Mouse (Mus musculus) layer of hippocampus, postnatal 25 days (tissue): ENCODE results near the gene Cldn15. TPM values are rescaled to one million over a fixed set of nuclear protein-coding genes. Genes with fewer than 3 reads are reported as not detected.

ENCODE experiments used
- DNase-seq, 2 experiments: peaks; one replicate each; pipeline ENCODE4 v3.0.0; 2022; ENCODE audit warnings: mixed read lengths in 2 of 2, low spot score in 1 of 2; ENCODE audit errors: extremely low spot score in 1 of 2
- total RNA-seq, 2 experiments: library from RNA; stranded (reverse); gene quantifications; 2 replicates each; pipeline ENCODE4 v1.2.3; 2021

Cldn15 gene
- total RNA-seq, 2 experiments from 2014 or later, result 0.15 to 0.26 TPM

DNA sequence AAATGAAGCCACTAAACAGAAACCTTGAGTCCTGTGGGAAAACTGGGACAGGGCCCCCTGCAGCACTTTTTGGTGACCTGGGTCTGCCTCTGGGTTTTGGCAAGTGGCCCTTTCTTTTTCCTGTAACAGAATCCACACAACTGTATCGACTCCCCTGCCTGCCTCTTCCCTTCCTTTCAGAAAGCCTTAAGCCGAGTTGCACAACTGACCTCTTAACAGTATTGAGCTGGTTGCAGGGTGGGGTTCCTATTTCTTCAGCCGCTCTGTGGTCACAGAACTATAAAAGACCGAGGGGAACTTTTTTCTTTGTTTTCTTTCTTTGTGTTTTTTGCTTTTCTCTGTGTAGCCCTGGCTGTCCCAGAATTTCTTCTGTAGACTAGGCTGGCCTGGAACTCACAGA, 11.4 kb downstream of the Cldn15 start:
- no peak for DNase-seq

DNA sequence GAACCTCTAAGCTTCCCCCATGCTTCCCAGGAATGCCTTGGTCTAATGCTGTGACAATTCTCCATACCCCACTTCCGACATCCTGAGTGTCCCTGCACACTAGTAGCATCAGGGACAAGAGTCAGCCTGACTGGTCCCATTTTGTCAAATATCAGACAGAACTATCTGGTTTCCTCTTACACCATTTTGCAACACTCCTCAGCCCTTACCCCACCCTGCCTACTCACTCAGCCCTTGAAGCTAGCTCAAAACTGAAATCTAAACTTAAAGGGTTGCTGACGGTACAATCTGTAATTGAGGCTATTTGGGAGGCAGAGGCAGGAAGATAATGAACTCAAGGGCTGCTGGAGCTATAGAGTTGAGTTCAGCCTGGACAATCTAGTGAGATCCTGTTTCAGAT, 13.3 kb downstream of the Cldn15 start:
- DNase-seq, result no peak

DNA sequence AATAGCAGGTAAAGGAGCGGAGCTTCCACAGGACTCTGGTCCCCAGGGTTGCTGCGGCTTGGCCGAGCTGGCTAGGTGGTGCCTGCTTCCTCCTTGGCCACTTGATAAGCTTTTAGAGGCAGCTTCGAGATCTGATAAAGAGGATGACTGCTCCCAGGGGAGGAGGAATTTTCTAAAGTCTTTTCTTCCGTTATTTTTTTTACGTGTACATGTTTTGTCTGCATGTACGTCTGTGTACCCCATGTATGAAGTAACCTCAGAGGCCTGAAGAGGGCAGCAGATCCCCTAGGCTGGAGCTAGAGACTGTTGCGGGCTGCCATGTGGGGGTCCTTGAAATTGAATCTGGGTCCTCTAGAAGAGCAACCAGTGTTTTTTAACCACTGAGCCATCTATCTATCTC, 14.6 kb downstream of the Cldn15 start:
- DNase-seq, result no peak

DNA sequence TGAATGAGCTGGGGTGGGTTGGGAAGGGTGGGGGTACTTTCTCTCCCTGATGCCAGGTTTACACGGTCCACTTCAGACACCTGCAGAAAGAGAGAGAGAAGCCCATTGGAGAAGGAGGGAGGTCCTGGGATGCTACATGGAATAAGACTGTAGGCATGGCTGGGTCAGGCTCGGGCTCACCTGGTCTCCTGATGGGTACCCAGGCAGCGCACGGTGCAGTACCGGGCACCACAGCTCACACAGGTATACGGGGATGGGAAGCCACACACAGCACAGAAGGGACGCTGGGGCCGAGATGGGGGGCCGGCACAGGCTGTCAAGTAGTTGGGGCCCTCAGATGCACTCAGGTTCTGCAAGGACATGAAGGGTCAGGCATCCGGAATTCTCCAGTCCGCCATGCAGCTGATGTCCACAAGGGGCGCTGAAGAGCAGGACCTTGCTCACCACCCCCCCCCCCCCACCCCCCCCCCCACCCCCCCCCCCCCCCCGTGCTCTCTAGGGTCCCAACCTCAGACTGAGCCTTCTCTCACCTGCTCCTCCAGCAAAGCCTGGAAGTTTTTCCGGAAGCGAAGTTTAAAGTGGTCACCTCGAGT, 16.0 kb downstream of the Cldn15 start:
- peak in 1 of 2 experiments; percentile 69 for DNase-seq

DNA sequence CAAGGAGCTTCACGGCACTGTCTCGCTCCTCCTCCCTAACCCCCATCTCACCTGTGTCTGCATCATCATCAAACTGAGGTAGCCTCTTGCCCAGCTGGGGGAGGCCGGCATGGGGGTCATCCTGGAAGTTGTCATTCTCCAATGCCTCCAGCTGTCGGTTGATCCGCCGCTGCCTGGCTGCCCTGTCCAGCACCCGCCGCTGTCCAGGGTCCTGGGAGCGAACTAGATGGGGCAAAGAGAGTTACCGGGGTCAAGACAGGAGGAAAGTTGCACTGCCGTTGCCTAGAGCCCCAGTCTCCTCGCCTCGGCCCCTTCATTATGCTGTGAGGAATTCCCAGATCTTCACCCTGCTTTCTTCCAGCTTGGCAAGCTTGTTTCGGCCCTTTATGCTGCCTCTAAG, 18.4 kb downstream of the Cldn15 start:
- DNase-seq, result no peak

DNA sequence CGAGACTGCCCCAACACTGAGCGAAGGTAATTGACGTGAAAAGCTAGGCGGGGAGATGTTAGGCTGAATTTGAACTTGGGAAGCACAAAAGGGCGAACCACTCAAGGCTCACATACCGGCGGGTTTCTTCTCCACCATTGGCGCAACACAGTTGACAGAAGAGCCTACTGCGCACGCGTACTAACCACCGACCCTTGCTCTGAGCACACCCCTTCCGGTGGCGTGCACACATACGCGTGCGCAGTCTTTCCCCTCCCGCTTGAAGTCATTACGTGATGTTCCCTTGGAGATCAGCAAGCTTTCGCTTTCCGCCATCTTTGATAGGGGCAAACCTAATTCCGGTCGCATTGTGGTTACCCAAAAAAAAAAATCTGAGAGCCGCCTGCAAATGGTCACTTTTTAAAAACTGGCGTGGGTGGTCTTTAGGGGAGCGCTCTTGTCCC, 20.3 kb downstream of the Cldn15 start, which contains the start of gene Plod3:
Gene Plod3 (plus strand): TSS at position 325 of the 443 bp plus-strand sequence.
- DNase-seq, result peak; percentile 78 to 91

DNA sequence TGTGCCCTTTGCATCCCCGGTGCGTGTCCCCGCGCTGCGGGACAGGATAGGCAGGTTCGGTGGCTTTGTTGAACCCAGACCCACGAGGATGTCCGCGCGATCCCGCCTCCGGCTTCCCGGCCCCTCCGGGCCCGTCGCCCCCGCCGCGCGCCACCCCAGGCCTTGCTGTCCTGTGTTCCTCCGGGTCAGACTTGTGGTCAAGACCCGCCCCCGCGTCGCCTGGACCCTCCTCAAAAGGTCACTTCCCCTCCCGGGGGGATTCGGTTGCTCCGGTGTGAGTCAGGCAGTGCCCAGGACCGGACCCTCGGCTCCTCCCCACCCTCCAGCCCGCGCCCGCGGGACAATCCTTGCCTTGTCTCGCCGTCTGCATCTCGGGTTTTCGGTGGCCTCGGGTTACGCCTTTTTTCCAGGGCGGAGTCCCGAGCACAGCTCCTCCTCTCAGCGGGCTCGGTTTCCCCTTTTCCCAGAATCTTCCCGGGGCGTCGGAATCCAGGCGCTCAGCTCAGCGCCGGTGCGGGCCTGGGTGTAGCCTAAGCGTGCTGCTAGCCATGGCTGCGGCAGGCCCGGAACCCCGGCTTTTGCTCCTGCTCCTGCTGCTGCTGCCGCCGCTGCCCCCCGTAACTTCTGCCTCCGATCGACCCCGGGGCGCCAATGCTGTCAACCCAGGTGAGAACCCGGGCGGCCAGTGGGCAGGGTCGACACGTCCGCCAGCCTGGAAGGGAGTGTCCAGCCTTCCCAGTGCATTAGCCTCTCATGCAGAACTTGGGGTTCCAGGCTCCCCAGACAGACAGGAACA, 20.9 kb downstream of the Cldn15 start:
- DNase-seq, result peak; percentile 63 to 79

DNA sequence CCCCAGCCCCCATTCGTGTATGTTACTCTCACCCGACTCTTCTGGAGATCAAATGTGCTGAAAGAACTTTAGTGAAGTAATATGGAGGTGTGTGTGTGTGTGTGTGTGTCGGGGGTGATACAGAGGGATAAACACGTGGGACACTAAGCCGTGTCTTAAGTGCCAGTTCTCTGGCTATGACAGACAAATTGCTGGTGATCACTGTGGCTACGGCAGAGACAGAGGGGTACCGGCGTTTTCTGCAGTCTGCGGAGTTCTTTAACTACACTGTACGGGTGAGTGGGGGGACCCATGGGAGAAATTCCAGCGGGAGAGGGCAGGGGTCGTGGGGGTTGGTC, 21.5 kb downstream of the Cldn15 start, which contains the start of gene Znhit1:
Gene Znhit1 (minus strand): TSS at position 88 of the 338 bp plus-strand sequence.
- no peak for DNase-seq

DNA sequence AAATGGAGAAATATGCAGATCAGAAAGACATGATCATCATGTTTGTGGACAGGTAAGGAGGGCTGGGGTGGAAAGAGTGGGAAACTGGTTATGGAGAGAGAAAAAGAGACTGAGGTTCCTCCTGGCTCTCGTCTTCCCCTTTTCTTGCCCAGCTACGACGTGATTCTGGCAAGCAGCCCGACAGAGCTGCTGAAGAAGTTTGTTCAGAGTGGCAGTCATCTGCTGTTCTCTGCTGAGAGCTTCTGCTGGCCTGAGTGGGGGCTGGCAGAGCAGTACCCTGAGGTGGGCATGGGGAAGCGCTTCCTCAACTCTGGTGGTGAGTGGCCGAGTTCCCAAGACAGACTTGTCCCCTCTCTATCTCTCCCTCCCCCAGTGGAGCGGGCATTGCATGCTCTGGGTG, 22.0 kb downstream of the Cldn15 start:
- peak in 1 of 2 experiments; percentile 44 for DNase-seq

DNA sequence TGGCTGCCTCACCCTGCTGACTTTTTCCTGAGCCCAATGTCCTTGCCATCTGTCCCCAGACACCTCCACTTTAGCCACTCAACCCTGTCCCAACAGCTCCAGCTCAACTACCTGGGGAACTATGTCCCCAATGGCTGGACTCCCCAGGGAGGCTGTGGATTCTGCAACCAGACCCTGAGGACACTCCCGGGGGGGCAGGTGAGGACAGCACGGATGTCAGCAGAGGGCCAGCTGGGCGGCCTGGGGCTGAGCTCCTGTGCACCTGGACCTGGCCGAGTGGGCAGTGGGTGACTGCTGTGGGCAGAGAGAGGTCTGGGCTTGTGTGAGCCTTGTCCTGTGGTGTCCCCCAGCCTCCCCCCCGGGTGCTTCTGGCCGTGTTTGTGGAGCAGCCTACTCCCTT, 23.4 kb downstream of the Cldn15 start:
- DNase-seq, result no peak

DNA sequence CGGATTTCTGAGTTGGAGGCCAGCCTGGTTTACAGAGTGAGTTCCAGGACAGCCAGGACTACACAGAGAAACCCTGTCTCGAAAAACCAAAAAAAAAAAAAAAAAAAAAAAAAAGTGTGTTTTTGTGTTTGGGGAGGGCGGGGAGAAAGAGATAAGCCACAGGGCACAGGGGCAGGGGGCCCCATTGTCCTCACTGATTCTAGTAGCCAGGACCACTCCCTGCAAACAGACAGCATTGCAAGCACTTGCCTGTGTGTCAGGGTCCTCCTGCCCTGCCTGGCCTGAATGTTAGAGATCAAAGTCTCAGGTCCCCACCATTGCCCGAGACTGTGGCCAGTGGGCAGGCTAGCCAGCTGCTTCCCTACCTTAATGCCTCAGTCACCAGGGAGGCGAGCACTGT, 33.0 kb downstream of the Cldn15 start:
- no peak for DNase-seq

DNA sequence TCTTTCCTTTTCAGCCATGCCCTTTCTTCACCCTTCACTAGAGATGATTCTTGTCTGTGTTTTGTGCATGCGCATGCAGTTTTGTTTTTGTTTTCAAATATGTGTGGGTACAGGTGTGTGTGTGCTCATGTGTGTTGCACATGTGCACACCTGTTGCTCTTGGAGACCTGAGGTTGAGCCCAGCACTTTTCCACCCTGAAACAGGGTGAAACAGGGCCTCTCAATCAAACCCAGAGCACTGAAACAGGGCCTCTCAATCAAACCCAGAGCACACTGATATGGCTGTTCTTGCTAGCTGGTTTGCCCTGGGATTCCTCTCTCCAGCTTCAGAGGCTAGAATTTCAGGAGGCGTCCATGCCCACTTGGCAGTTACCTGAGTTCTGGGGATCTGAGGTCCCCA, 34.2 kb downstream of the Cldn15 start:
- no peak for DNase-seq

DNA sequence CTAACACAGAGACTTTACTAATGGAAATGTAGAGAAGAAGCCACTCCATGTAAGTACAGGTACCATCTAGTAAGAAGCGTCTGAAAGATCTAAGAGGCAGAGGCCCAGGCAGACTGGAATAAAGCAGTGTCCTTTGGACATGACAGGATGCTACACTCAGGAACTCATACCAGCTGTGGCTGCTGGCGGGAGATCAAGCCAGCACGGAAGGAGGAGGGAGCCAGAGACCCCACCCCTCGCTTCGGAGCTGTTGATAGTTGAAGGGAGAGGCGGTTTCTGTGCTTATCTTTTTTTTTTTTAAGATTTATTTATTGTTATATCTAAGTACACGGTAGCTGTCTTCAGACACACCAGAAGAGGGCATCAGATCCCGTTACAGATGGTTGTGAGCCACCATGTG, 40.9 kb downstream of the Cldn15 start:
- no peak for DNase-seq

DNA sequence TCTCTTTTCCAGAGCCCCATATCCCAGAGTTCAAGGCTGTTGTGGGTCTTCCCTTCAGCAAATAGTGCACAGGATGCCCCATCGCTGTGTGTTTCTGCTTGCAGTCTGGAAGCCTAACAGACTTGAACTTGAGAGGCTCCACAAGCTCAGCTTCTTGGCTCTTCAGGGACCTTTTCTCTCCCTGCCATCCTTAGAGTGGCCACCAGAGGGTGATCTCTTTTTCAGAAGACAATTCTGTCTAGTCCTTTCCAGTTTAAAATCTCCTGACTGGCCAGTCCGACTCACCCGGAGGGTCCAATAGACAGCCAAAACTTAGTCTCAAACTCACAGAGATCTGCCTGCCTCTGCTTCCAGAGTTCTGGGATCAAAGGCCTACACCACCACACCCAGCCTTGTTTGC, 43.6 kb downstream of the Cldn15 start:
- peak in 1 of 2 experiments; percentile 62 for DNase-seq

DNA sequence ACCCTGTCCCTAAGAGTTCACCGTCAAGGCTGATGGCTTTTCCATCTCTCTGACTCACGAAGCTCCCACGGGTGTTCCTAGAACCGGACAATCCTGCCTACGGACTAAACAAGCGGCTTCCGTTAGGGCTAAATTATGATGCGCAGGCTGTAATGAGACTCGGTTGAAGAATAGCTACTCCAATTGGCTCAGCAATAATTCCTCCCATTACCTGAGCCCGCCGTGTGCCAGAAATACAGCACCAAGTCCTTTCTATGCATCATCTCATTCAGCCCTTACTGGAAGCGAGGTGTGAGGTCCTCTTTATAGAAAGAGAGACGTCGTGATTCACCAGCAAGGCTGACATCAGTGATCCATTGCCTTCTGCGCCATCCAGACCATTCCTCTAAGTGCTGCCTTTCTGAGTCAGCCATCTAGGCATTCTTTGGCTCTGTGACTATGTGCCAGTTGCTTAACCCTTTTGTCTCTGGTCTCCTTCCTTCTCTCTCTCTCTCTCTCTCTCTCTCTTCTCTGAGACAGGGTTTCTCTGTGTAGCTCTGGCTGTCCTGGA, 46.1 kb downstream of the Cldn15 start:
- DNase-seq, result no peak

DNA sequence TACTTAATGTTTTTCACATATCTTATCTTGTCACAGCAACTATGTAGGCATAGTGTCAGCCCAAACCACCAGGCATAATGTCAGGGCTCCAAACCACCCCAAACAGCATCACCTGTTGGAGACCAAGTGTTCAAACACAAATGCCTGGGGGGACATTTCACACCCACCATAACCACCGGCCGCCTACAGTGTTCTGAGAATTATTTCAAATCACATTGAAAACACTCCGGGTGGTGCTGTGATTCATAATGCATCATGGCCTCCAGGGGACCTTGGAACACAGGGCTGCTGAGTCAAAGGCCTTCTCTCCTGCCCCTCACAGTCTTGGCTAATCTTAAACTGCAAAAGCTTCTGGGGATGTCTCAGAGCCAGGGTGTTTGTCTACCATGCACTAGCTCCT, 49.5 kb downstream of the Cldn15 start:
- no peak for DNase-seq

DNA sequence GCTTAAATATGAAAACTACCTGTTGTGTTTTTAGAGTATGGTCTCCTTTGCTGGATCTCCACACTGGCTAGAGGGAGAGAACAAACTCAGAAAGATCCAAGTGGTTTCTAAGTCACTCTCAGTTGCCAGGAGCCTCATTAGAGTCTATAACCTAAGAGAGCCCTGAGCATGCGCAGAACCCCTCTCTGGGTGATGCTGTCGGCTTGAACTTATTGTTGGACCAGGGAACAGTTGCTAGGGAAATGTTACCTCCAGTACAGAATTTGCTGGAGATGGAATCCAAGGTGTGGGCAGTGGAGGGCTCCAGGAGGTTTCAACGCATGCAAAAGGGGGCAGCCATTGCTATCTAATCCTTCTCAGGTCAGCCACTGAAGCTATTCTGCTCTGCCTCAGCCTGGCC, 57.9 kb downstream of the Cldn15 start:
- no peak for DNase-seq

DNA sequence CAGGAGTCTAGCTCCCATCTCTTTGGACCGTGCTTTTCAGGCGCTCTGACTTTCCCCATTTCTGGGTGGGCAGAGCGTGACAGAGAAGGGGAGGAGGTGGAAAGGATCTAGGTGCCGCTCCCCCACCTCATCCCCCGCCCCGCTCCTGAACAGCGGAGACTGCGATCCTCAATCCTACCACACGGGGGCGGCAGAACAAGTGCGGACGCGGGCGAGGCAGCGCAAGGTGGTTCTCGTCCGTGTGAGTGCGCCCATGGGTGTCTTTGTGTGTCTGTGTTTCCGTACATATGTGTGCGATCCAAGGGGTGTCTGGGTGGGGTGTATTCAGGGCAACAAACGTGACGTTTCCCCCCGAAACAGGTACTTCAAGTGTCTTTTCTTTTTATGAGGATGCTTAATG, 58.7 kb downstream of the Cldn15 start:
- peak; percentile 91 to 96 for DNase-seq
